Mouse (Mus musculus) kidney, embryonic 14.5 days (tissue): ENCODE data around the gene Sergef. TPM values are rescaled to one million over a fixed set of nuclear protein-coding genes. Genes with fewer than 3 reads are reported as not detected.

Experiments
- ATAC-seq: fragments of 200-750 bp; cut with Nextera tagmentation; 2 replicates; pipeline ENCODE4 v1.8.0; 2017; ENCODE audit warnings: moderate number of reproducible peaks, mild to moderate bottlenecking, moderate TSS enrichment, moderate library complexity; ENCODE audit not compliant: low FRiP score, low TSS enrichment
- H3K27ac ChIP-seq: fragments of 300-500 bp; sonication (generic); 2 replicates; pipeline ENCODE4 v1.5.1; 2014; ENCODE audit warnings: low read depth, mild to moderate bottlenecking, low read length, moderate library complexity, mixed read lengths
- H3K27me3 ChIP-seq: fragments of 300-500 bp; sonication (generic); 2 replicates; pipeline ENCODE4 v1.6.1; 2014; ENCODE audit warnings: mild to moderate bottlenecking, low read length; ENCODE audit not compliant: control insufficient read depth, insufficient read depth
- H3K36me3 ChIP-seq: fragments of 300-500 bp; sonication (generic); 2 replicates; pipeline ENCODE4 v1.6.1; 2014; ENCODE audit warnings: low read length, mixed read lengths; ENCODE audit not compliant: control insufficient read depth, insufficient read depth
- H3K4me1 ChIP-seq: fragments of 300-500 bp; sonication (generic); 2 replicates; pipeline ENCODE4 v1.6.1; 2014; ENCODE audit warnings: low read length, mixed read lengths; ENCODE audit not compliant: control insufficient read depth, insufficient read depth
- H3K4me2 ChIP-seq: fragments of 300-500 bp; sonication (generic); replicated peaks from 2 replicates; pipeline ENCODE4 v1.6.1; 2014; ENCODE audit warnings: low read depth, mild to moderate bottlenecking, low read length
- H3K4me3 ChIP-seq: fragments of 300-500 bp; sonication (generic); 2 replicates; pipeline ENCODE4 v1.5.1; 2014; ENCODE audit warnings: mild to moderate bottlenecking, low read length
- H3K9ac ChIP-seq: fragments of 300-500 bp; sonication (generic); 2 replicates; pipeline ENCODE4 v1.6.1; 2014; ENCODE audit warnings: low read depth, mild to moderate bottlenecking, low read length, moderate library complexity
- H3K9me3 ChIP-seq: fragments of 300-500 bp; sonication (generic); 2 replicates; pipeline ENCODE4 v1.6.1; 2016; ENCODE audit warnings: low read length; ENCODE audit not compliant: control insufficient read depth
- WGBS: fragments of 180-500 bp; shearing (Covaris S2); extraction: QIAGEN DNeasy Blood & Tissue Kit; methylation state at CpG from one replicate; pipeline ENCODE4 v1.1.7; 2014; 5-methylcytosine and 5-hydroxymethylcytosine counted together
- polyA plus RNA-seq: library from polyadenylated mRNA; unstranded; fragments of >200 nt; fragmentation: Nextera tagmentation; extraction: Ambion mirVana; gene quantifications from 2 replicates; pipeline ENCODE4 v1.2.1, GENCODE M21; 2014

Sergef gene
- polyA plus RNA-seq, 1 experiment from 2014 or later, result 15.7 TPM

DNA sequence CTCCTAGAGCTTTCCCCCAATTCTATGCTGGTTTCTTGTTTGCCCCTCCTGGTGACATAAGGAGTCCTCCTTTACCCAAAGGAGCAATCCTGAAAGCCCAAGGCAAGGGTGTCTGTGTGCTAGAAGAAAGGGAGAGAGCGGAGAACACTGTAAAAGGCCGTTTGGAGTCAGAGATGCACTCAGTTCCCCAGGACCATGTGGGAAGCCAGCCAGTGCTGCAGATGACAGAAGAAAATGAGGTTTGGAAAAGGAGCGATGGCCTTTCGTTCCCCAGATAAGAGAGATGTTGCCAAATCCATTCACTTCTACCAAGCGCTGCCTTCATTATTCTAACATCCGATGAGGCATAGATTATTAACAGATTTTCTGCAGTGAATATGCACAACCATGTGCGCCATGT is 48.1 kb downstream of the Sergef start:
- WGBS, result 89% methylated on average over 7 of the region's 7 CpGs
- H3K4me2 ChIP-seq, result no peak overlapping the region
- no peak overlapping the region for H3K9ac ChIP-seq
- no peaks in the 10 kb centered on the region for H3K27me3 ChIP-seq
- no peak overlapping the region for H3K4me3 ChIP-seq
- H3K4me1 ChIP-seq, result no peaks in the 10 kb centered on the region
- no peak overlapping the region for H3K27ac ChIP-seq
- H3K9me3 ChIP-seq, result no peaks in the 10 kb centered on the region
- no peak for ATAC-seq
- H3K36me3 ChIP-seq, result no peaks in the 10 kb centered on the region

DNA sequence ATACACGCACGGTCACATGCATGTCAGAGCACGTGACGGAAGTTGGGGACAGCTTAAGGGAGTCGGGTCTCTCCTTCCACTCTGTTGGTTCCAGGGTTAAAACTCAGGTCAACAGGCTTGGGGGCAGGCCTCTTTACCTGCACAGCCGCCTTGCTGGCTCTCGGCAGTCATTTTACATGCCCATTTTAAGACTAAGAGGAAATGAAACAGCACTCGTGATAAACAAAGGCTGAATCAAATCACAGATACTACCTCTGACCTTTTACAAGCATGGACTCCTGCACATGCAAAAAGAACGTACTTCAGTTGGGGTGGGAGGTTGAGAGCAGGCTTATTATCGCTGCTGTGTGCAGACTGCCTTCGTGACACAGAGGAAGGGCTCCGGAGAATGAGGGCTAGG is 50.4 kb downstream of the Sergef start:
- no peaks in the 10 kb centered on the region for H3K4me1 ChIP-seq
- H3K4me3 ChIP-seq, result no peak overlapping the region
- H3K36me3 ChIP-seq, result no peaks in the 10 kb centered on the region
- 69% methylated on average over 12 of the region's 12 CpGs for WGBS
- H3K9ac ChIP-seq, result no peak overlapping the region
- no peaks in the 10 kb centered on the region for H3K9me3 ChIP-seq
- H3K27ac ChIP-seq, result no peak overlapping the region
- H3K27me3 ChIP-seq, result no peaks in the 10 kb centered on the region
- H3K4me2 ChIP-seq, result no peak overlapping the region
- ATAC-seq, result no peak

DNA sequence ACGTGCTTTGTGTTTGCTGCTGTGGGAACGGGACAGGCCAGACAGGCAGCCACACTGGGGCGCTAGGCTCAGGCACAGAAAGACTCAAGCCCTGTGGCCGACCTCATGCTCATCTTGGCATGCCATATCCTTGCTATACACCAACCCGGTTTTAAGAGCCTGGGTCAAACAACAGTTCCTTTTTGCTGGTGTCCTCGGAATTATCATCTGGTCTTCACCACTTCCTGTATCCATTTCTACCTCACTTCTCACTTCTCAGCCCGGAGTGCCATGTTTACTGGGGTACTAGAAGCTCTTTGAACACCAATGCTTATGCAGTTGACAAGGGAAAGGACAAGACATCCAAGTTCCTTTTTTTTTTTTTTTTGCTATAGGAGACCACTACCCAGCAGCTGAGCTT is 51.6 kb downstream of the Sergef start:
- ATAC-seq, result no peak
- no peaks in the 10 kb centered on the region for H3K27me3 ChIP-seq
- H3K4me3 ChIP-seq, result no peak overlapping the region
- no peak overlapping the region for H3K27ac ChIP-seq
- no peak overlapping the region for H3K4me2 ChIP-seq
- H3K9ac ChIP-seq, result no peak overlapping the region
- H3K36me3 ChIP-seq, result no peaks in the 10 kb centered on the region
- no peaks in the 10 kb centered on the region for H3K4me1 ChIP-seq
- no peaks in the 10 kb centered on the region for H3K9me3 ChIP-seq
- 82% methylated on average over 7 of the region's 7 CpGs for WGBS

DNA sequence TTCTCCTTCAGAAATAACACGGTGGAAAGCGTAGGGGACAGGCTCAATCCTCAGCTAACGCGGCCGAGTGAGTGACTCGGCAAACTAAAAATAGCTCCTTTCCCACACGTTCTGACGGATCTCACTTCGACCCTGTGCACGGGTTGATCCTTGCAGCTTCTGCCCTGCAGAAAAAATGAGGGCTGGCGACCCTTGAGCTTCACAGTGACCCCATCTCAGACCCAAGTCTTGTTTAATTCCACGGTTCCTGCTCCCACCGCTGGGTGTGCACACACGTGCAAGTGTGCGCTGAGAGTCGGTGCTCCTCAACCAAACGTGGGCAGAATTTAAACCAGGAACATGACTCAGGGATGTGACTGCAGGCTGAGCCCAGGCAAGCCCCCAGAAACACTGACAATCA is 52.1 kb downstream of the Sergef start:
- Histone ChIP-seq H3K4me3 (no peak overlapping the region), H3K27ac (no peak overlapping the region), H3K4me2 (no peak overlapping the region), H3K9ac (no peak overlapping the region), H3K36me3 (no peaks in the 10 kb centered on the region), H3K27me3 (no peaks in the 10 kb centered on the region), H3K9me3 (no peaks in the 10 kb centered on the region), H3K4me1 (no peaks in the 10 kb centered on the region)
- 62% methylated on average over 17 of the region's 17 CpGs for WGBS
- ATAC-seq, result no peak

DNA sequence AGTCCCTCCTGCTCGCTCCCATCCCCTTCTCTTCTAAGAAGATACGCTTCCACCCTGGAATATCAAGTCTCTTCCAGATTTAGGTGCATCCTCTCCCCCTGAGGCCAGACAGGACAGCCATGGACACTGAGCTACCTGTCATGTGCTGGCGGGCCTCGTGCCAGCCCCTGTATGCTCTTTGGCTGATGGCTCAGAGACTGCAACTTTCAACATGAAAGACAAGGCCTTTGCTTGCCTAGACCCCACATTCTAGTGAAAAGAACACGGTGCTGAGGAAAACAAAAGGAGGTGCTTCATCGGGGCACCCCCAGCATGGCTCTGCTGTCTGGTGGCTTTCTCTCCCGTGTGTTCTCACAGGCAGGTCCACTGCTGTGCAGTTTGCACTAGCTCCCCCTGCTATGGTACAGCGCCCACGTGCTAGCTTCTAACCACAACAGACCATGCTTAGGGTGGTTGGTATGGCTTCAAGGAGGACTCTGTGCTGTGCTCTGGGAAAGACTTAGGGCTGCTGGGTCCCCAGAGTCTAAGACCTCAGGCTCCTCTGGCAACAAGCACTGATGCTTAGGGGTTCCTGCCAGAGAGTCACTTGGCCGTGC is 52.9 kb downstream of the Sergef start:
- Histone ChIP-seq H3K4me1 (no peaks in the 10 kb centered on the region), H3K4me3 (no peak overlapping the region), H3K27ac (no peak overlapping the region), H3K9ac (no peak overlapping the region), H3K4me2 (no peak overlapping the region), H3K27me3 (no peaks in the 10 kb centered on the region), H3K9me3 (no peaks in the 10 kb centered on the region), H3K36me3 (no peaks in the 10 kb centered on the region)
- WGBS, result 86% methylated on average over 10 of the region's 10 CpGs
- no peak for ATAC-seq

DNA sequence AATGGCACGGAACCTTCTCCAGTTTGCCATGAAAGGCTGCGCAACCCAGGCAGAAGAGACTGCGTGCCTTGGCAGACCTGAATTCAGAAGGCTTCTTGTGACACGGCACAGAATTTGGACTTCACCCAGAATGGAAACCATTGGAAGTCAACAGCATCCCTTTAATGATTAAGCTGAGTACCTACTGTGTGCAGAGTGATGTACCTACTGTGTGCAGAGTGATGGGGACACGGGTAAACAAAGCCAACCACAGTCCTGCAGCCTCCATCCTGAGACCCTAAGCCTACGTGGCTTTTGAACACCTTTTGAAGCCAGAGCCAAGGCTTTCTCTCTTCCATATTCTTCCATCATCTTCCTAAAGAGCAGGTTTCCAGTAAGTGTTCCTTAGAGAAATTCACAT is 56.9 kb downstream of the Sergef start:
- no peaks in the 10 kb centered on the region for H3K9me3 ChIP-seq
- no peak overlapping the region for H3K4me3 ChIP-seq
- H3K27ac ChIP-seq, result no peak overlapping the region
- no peak overlapping the region for H3K9ac ChIP-seq
- no peak for ATAC-seq
- H3K4me1 ChIP-seq, result no peaks in the 10 kb centered on the region
- H3K4me2 ChIP-seq, result no peak overlapping the region
- H3K36me3 ChIP-seq, result no peaks in the 10 kb centered on the region
- H3K27me3 ChIP-seq, result no peaks in the 10 kb centered on the region
- 97% methylated on average over 6 of the region's 6 CpGs for WGBS

DNA sequence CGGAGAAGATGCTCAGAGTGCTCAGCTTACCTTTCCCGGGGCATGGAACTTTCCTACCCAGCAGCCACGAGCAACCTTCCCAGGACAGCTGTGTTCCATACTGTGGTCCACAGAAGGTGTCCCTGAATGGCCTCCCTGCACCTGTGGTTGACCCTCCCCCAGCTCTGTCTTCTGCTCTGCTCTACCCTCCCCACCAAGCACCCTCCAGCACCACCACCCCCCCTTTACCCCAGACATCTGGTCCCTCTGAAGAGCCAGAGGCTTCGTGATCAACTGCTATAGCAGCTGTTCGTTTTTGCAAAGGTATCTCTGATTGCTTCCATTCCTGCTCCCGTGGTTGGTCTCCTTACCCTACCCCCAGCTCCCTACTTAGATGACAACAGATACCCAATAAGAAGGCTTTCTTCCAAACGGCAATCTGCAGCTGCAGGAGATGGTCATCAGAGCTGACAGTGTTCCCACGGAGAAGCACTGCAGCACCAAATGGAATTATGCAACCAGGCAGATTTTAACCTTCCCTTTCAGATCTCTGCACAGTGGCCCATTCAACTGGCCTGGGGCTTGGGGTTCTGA is 58.2 kb downstream of the Sergef start:
- H3K9ac ChIP-seq, result no peak overlapping the region
- WGBS, result 80% methylated on average over 8 of the region's 8 CpGs
- ATAC-seq, result no peak

DNA sequence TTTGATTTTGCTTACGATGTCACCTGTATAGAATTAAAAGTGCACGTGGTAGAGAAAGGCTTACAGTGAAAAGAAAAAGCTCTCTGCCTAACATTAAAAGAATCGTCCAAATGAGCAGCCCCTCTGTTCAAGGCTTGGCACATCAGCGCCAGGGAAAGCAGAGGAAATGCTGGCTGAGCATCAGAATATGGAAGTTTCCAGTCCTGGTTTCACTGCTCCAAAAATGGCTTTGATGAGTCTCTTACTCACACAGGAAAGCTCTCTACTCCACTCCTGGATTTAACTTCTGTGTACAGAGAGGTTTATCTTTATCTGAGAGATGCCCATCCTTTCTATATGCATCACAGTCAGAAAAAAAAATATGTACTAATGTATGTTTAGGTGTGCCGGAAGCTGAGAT is 61.5 kb downstream of the Sergef start:
- Histone ChIP-seq H3K27ac (no peak overlapping the region), H3K36me3 (no peaks in the 10 kb centered on the region), H3K9ac (no peak overlapping the region), H3K9me3 (no peaks in the 10 kb centered on the region), H3K27me3 (no peaks in the 10 kb centered on the region), H3K4me1 (no peaks in the 10 kb centered on the region), H3K4me3 (no peak overlapping the region), H3K4me2 (no peak overlapping the region)
- ATAC-seq, result no peak
- WGBS, result 94% methylated on average over 5 of the region's 5 CpGs

More for the DNA sequence above, 58.2 kb downstream of the Sergef start:
- no peak overlapping the region for H3K4me3 ChIP-seq
- no peak overlapping the region for H3K4me2 ChIP-seq
- no peak overlapping the region for H3K27ac ChIP-seq
- no peaks in the 10 kb centered on the region for H3K27me3 ChIP-seq
- H3K9me3 ChIP-seq, result no peaks in the 10 kb centered on the region
- H3K36me3 ChIP-seq, result no peaks in the 10 kb centered on the region
- H3K4me1 ChIP-seq, result no peaks in the 10 kb centered on the region

DNA sequence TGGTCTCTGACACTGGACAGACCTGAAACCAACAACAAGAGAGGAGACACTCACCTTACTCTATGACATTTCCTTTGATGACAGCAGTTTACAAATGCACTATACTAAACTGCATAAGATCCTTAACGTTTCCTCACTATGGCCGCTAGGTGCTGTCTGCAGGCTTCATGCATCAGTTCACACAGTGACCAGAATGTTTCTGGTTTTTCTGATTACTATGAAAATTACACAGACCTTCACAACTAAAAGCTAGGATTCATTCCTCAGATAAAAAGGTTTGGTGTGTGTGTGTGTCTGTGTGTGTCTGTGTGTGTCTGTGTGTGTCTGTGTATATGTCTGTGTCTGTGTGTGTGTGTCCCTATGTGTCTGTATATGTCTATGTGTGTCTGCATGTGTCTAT is 63.7 kb downstream of the Sergef start:
- no peaks in the 10 kb centered on the region for H3K9me3 ChIP-seq
- WGBS, result 85% methylated on average over 2 of the region's 2 CpGs
- H3K4me1 ChIP-seq, result no peaks in the 10 kb centered on the region
- H3K27ac ChIP-seq, result no peak overlapping the region
- H3K27me3 ChIP-seq, result no peaks in the 10 kb centered on the region
- H3K4me3 ChIP-seq, result no peak overlapping the region
- ATAC-seq, result no peak
- H3K9ac ChIP-seq, result no peak overlapping the region
- no peaks in the 10 kb centered on the region for H3K36me3 ChIP-seq
- H3K4me2 ChIP-seq, result no peak overlapping the region
